Mouse (Mus musculus): ENCODE results near the gene Tnfrsf4.

GRCm38 (mm10) chr4:155973239-155973638, 40.4 kb upstream of the Tnfrsf4 start:
- TF ChIP-seq CTCF (IDR thresholded peaks at IDR 0.05; ENCODE audit: extremely low read depth, insufficient read depth, insufficient read length, insufficient replicate concordance) (no peak), POLR2A (IDR thresholded peaks at IDR 0.05; ENCODE audit: low read depth, low read length) (no peak)

Data from spleen, adult 2 months (tissue).